Mouse (Mus musculus): ENCODE data around the gene St6galnac3.

DNA sequence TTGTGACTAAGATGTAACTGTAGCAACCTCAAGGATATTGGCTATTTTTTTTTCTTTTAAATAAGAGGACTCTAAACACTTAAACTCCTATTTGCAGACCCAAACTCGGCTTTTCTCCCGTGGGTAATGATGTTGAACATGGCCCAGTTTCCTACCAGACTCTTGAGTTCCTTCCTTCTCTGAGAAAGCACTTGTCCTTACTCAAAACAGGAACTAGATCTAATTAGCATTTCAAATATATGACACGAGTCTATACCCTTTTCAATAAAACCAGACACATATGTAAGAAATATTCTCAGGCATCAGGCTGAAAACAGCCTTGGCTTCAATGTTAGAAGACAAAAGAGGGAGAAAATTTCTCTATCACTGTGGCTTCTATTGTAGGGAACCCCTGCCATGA is 20.1 kb upstream of the St6galnac3 start:
- TF ChIP-seq EP300 (optimal IDR thresholded peaks at IDR 0.05) (no peak), CTCF (IDR thresholded peaks at IDR 0.05; ENCODE audit: low read depth) (no peak)
